Mouse (Mus musculus) hindbrain, embryonic 14.5 days (tissue): ENCODE data around the gene Ces1h. TPM values are rescaled to one million over a fixed set of nuclear protein-coding genes. Genes with fewer than 3 reads are reported as not detected.
"Not testable (repeated sequence)": the region's sequence is repeated elsewhere in the genome, so short reads cannot be mapped to it uniquely, and the experiment has no call there.

Experiments used
- ATAC-seq: fragments of 200-750 bp; cut with Nextera tagmentation; 2 replicates; pipeline ENCODE4 v1.8.0; 2017; ENCODE audit warnings: moderate number of reproducible peaks, mild to moderate bottlenecking, moderate TSS enrichment, moderate library complexity; ENCODE audit not compliant: low FRiP score
- DNase-seq: peaks from one replicate; pipeline ENCODE4 v3.0.0-alpha.2; 2015; ENCODE audit warnings: low spot score
- H3K27ac ChIP-seq: fragments of 300-500 bp; sonication (generic); 2 replicates; pipeline ENCODE4 v1.5.1; 2014; ENCODE audit warnings: mild to moderate bottlenecking, moderate library complexity
- H3K27me3 ChIP-seq: fragments of 300-500 bp; sonication (generic); 2 replicates; pipeline ENCODE4 v1.6.1; 2014; ENCODE audit warnings: mild to moderate bottlenecking, low read length, mixed read lengths; ENCODE audit not compliant: control insufficient read depth, insufficient read depth
- H3K36me3 ChIP-seq: fragments of 300-500 bp; sonication (generic); replicated peaks from 2 replicates; pipeline ENCODE4 v1.6.1; 2014; ENCODE audit not compliant: control insufficient read depth, insufficient read depth
- H3K4me1 ChIP-seq: fragments of 300-500 bp; sonication (generic); replicated peaks from 2 replicates; pipeline ENCODE4 v1.6.1; 2014; ENCODE audit warnings: antibody characterized with exemption, low read length, mixed read lengths; ENCODE audit not compliant: control insufficient read depth, insufficient read depth
- H3K4me2 ChIP-seq: fragments of 300-500 bp; sonication (generic); replicated peaks from 2 replicates; pipeline ENCODE4 v1.6.1; 2014; ENCODE audit warnings: mild to moderate bottlenecking, moderate library complexity
- H3K4me3 ChIP-seq: fragments of 300-500 bp; sonication (generic); replicated peaks from 2 replicates; pipeline ENCODE4 v1.5.1; 2014; ENCODE audit warnings: mild to moderate bottlenecking, low read length
- H3K9ac ChIP-seq: fragments of 300-500 bp; sonication (generic); 2 replicates; pipeline ENCODE4 v1.6.1; 2014
- H3K9me3 ChIP-seq: fragments of 300-500 bp; sonication (generic); 2 replicates; pipeline ENCODE4 v1.6.1; 2016; ENCODE audit warnings: low read length; ENCODE audit not compliant: control insufficient read depth
- WGBS: fragments of 180-500 bp; shearing (Covaris S2); extraction: QIAGEN DNeasy Blood & Tissue Kit; methylation state at CpG from one replicate; pipeline ENCODE4 v1.1.7; 2014; 5-methylcytosine and 5-hydroxymethylcytosine counted together
- polyA plus RNA-seq: library from polyadenylated mRNA; unstranded; fragments of >200 nt; fragmentation: Nextera tagmentation; extraction: Ambion mirVana; gene quantifications from 2 replicates; pipeline ENCODE4 v1.2.1, GENCODE M21; 2014

The Ces1h gene
- polyA plus RNA-seq: not detected in 2 replicates

- Histone ChIP-seq H3K27me3 (no peaks in the 10 kb centered on the region), H3K9ac (no peak within 1 kb of the TSS), H3K4me1 (no peaks in the 10 kb centered on the region), H3K9me3 (no peaks in the 10 kb centered on the region), H3K4me3 (no peak within 1 kb of the TSS), H3K36me3 (no peaks in the 10 kb centered on the region), H3K27ac (no peak within 1 kb of the TSS), H3K4me2 (no peak within 1 kb of the TSS)
- DNase-seq (no peak), ATAC-seq (no peak)
- WGBS: 93% methylated on average over 4 of the region's 4 CpGs
These were observed at the start of gene Ces1h for GRCm38 (mm10) chr8:93379625-93380024. Ces1h (minus strand) TSS chr8:93379725.

- no peaks in the 10 kb centered on the region for H3K4me1 ChIP-seq
These were observed 47.7 kb upstream of the Ces1h start for GRCm38 (mm10) chr8:93427195-93427594.

GRCm38 (mm10) chr8:93415387-93415786 is 35.9 kb upstream of the Ces1h start:
- Histone ChIP-seq H3K4me1 (no peaks in the 10 kb centered on the region), H3K9ac (no peak overlapping the region), H3K9me3 (no peaks in the 10 kb centered on the region), H3K27ac (no peak overlapping the region), H3K4me2 (no peak overlapping the region), H3K27me3 (no peaks in the 10 kb centered on the region), H3K36me3 (no peaks in the 10 kb centered on the region), H3K4me3 (no peak overlapping the region)
- WGBS: 70% methylated on average over 4 of the region's 4 CpGs
- ATAC-seq (no peak), DNase-seq (no peak)

More at GRCm38 (mm10) chr8:93427195-93427594, 47.7 kb upstream of the Ces1h start:
- Histone ChIP-seq H3K4me3 (no peak overlapping the region), H3K27me3 (no peaks in the 10 kb centered on the region), H3K27ac (no peak overlapping the region), H3K9me3 (no peaks in the 10 kb centered on the region), H3K4me2 (no peak overlapping the region), H3K9ac (no peak overlapping the region), H3K36me3 (no peaks in the 10 kb centered on the region)
- ATAC-seq (no peak), DNase-seq (no peak)
- 77% methylated on average over 16 of the region's 16 CpGs for WGBS

- no peak for DNase-seq
These were observed 29.3 kb upstream of the Ces1h start for GRCm38 (mm10) chr8:93408830-93409229.

GRCm38 (mm10) chr8:93399698-93400097 is 20.2 kb upstream of the Ces1h start:
- Histone ChIP-seq H3K9me3 (no peaks in the 10 kb centered on the region), H3K4me3 (no peak overlapping the region), H3K27ac (no peak overlapping the region), H3K36me3 (no peaks in the 10 kb centered on the region), H3K4me2 (no peak overlapping the region), H3K9ac (no peak overlapping the region), H3K27me3 (no peaks in the 10 kb centered on the region), H3K4me1 (no peaks in the 10 kb centered on the region)
- WGBS: 81% methylated on average over 2 of the region's 2 CpGs
- no peak for DNase-seq
- no peak for ATAC-seq

More at GRCm38 (mm10) chr8:93408830-93409229, 29.3 kb upstream of the Ces1h start:
- H3K36me3 ChIP-seq: no peaks in the 10 kb centered on the region
- no peak overlapping the region for H3K27ac ChIP-seq
- no peaks in the 10 kb centered on the region for H3K4me1 ChIP-seq
- 79% methylated on average over 2 of the region's 2 CpGs for WGBS
- H3K9me3 ChIP-seq: no peaks in the 10 kb centered on the region
- H3K9ac ChIP-seq: no peak overlapping the region
- ATAC-seq: no peak
- H3K27me3 ChIP-seq: no peaks in the 10 kb centered on the region
- no peak overlapping the region for H3K4me2 ChIP-seq
- H3K4me3 ChIP-seq: no peak overlapping the region

GRCm38 (mm10) chr8:93398044-93398443 is 18.5 kb upstream of the Ces1h start:
- Histone ChIP-seq H3K4me3 (no peak overlapping the region), H3K9ac (no peak overlapping the region), H3K36me3 (no peaks in the 10 kb centered on the region), H3K27me3 (no peaks in the 10 kb centered on the region), H3K27ac (no peak overlapping the region), H3K9me3 (no peaks in the 10 kb centered on the region), H3K4me1 (no peaks in the 10 kb centered on the region), H3K4me2 (no peak overlapping the region)
- ATAC-seq (no peak), DNase-seq (peak; percentile 65)
- WGBS: 56% methylated on average over 1 of the region's 1 CpGs

GRCm38 (mm10) chr8:93394079-93394619 is 14.6 kb upstream of the Ces1h start:
- not testable (repeated sequence) for ATAC-seq, H3K36me3 ChIP-seq, H3K9me3 ChIP-seq, H3K27me3 ChIP-seq, DNase-seq, H3K4me1 ChIP-seq, H3K4me3 ChIP-seq, H3K4me2 ChIP-seq, H3K9ac ChIP-seq, H3K27ac ChIP-seq
- WGBS: 66% methylated on average over 8 of the region's 8 CpGs

GRCm38 (mm10) chr8:93369481-93369880 is 10.0 kb downstream of the Ces1h start:
- no peaks in the 10 kb centered on the region for H3K9me3 ChIP-seq
- no peaks in the 10 kb centered on the region for H3K27me3 ChIP-seq
- no peaks in the 10 kb centered on the region for H3K36me3 ChIP-seq
- no peak overlapping the region for H3K4me2 ChIP-seq
- DNase-seq: no peak
- WGBS: 38% methylated on average over 2 of the region's 2 CpGs
- no peak overlapping the region for H3K9ac ChIP-seq
- H3K4me3 ChIP-seq: no peak overlapping the region
- no peak for ATAC-seq
- no peaks in the 10 kb centered on the region for H3K4me1 ChIP-seq
- H3K27ac ChIP-seq: no peak overlapping the region

GRCm38 (mm10) chr8:93360113-93360512 is 19.4 kb downstream of the Ces1h start:
- no peak overlapping the region for H3K27ac ChIP-seq
- no peak overlapping the region for H3K4me3 ChIP-seq
- no peaks in the 10 kb centered on the region for H3K4me1 ChIP-seq
- ATAC-seq: no peak
- H3K36me3 ChIP-seq: no peaks in the 10 kb centered on the region
- no peak for DNase-seq
- no peak overlapping the region for H3K9ac ChIP-seq
- no peaks in the 10 kb centered on the region for H3K27me3 ChIP-seq
- no peaks in the 10 kb centered on the region for H3K9me3 ChIP-seq
- H3K4me2 ChIP-seq: no peak overlapping the region

- Histone ChIP-seq H3K36me3 (no peaks in the 10 kb centered on the region), H3K4me2 (no peak overlapping the region), H3K27ac (no peak overlapping the region), H3K9ac (no peak overlapping the region), H3K4me1 (no peaks in the 10 kb centered on the region), H3K27me3 (no peaks in the 10 kb centered on the region), H3K4me3 (no peak overlapping the region), H3K9me3 (no peaks in the 10 kb centered on the region)
- DNase-seq (no peak), ATAC-seq (no peak)
- 92% methylated on average over 2 of the region's 2 CpGs for WGBS
These were observed 40.0 kb downstream of the Ces1h start for GRCm38 (mm10) chr8:93339531-93339930.
